Mouse (Mus musculus): ENCODE measurements at regions not wholly inside any gene's neighbourhood (a gene's known extent, or its start where the extent isn't known, plus 50 kb on each side); places are given as distances from the start of the nearest gene placed in this dataset.
"Not testable (repeated sequence)": the region's sequence is repeated elsewhere in the genome, so short reads cannot be mapped to it uniquely, and the experiment has no call there.

GRCm38 (mm10) chr12:119102106-119102505, 135.9 kb upstream of the Abcb5 start:
- H3K27me3 ChIP-seq (replicated peaks); H3K9me3 ChIP-seq; H3K36me3 ChIP-seq; H3K4me1 ChIP-seq (replicated peaks); H3K9ac ChIP-seq; H3K4me3 ChIP-seq (replicated peaks); ATAC-seq; H3K4me2 ChIP-seq (replicated peaks); H3K27ac ChIP-seq: not testable (repeated sequence)
- WGBS = 89% methylated on average over 2 of the region's 2 CpGs

GRCm38 (mm10) chr12:119099736-119100135, 133.5 kb upstream of the Abcb5 start:
- Histone ChIP-seq H3K9me3 (no peaks in the 10 kb centered on the region), H3K4me1 (replicated peaks) (no peaks in the 10 kb centered on the region), H3K36me3 (no peaks in the 10 kb centered on the region), H3K27ac (no peak overlapping the region), H3K4me2 (replicated peaks) (no peak overlapping the region), H3K9ac (no peak overlapping the region), H3K4me3 (replicated peaks) (no peak overlapping the region), H3K27me3 (replicated peaks) (no peaks in the 10 kb centered on the region)
- ATAC-seq = no peak

- 22% methylated on average over 1 of the region's 1 CpGs for whole genome bisulfite sequencing
- no peaks in the 10 kb centered on the region for H3K27me3 ChIP-seq (replicated peaks)
- no peak overlapping the region for H3K4me3 ChIP-seq (replicated peaks)
- no peaks in the 10 kb centered on the region for H3K9me3 ChIP-seq
- no peak overlapping the region for H3K27ac ChIP-seq
- ATAC-seq = peak; percentile 55; the same call in 1 of the 2 replicates
- no peaks in the 10 kb centered on the region for H3K4me1 ChIP-seq (replicated peaks)
- no peak overlapping the region for H3K9ac ChIP-seq
- no peaks in the 10 kb centered on the region for H3K36me3 ChIP-seq
- H3K4me2 ChIP-seq (replicated peaks) = no peak overlapping the region
Observed at GRCm38 (mm10) chr12:119097814-119098213, 131.6 kb upstream of the Abcb5 start.

- Histone ChIP-seq H3K4me3 (replicated peaks) (no peak overlapping the region), H3K36me3 (no peaks in the 10 kb centered on the region), H3K4me1 (replicated peaks) (no peaks in the 10 kb centered on the region), H3K27me3 (replicated peaks) (no peaks in the 10 kb centered on the region), H3K9ac (no peak overlapping the region), H3K4me2 (replicated peaks) (no peak overlapping the region), H3K27ac (no peak overlapping the region), H3K9me3 (no peaks in the 10 kb centered on the region)
- 90% methylated on average over 1 of the region's 1 CpGs for WGBS
- ATAC-seq = no peak
Observed at GRCm38 (mm10) chr12:119094314-119094713, 128.1 kb upstream of the Abcb5 start.

- no peaks in the 10 kb centered on the region for H3K4me1 ChIP-seq (replicated peaks)
- H3K27ac ChIP-seq = no peak overlapping the region
- no peak overlapping the region for H3K4me3 ChIP-seq (replicated peaks)
- H3K36me3 ChIP-seq = no peaks in the 10 kb centered on the region
- ATAC-seq = no peak
- no peaks in the 10 kb centered on the region for H3K27me3 ChIP-seq (replicated peaks)
- no peak overlapping the region for H3K9ac ChIP-seq
- no peak overlapping the region for H3K4me2 ChIP-seq (replicated peaks)
- H3K9me3 ChIP-seq = no peaks in the 10 kb centered on the region
- 80% methylated on average over 2 of the region's 2 CpGs for WGBS
Observed at GRCm38 (mm10) chr12:119093402-119093801, 127.2 kb upstream of the Abcb5 start.

- Histone ChIP-seq H3K4me1 (replicated peaks) (no peaks in the 10 kb centered on the region), H3K27me3 (replicated peaks) (no peaks in the 10 kb centered on the region), H3K9ac (no peak overlapping the region), H3K27ac (no peak overlapping the region), H3K4me3 (replicated peaks) (no peak overlapping the region), H3K9me3 (no peaks in the 10 kb centered on the region), H3K4me2 (replicated peaks) (no peak overlapping the region), H3K36me3 (no peaks in the 10 kb centered on the region)
- ATAC-seq = no peak
- 83% methylated on average over 2 of the region's 2 CpGs for WGBS
Observed at GRCm38 (mm10) chr12:119089292-119089691, 123.1 kb upstream of the Abcb5 start.

- no peak overlapping the region for H3K4me2 ChIP-seq (replicated peaks)
- H3K9ac ChIP-seq = no peak overlapping the region
- ATAC-seq = no peak
- no peaks in the 10 kb centered on the region for H3K4me1 ChIP-seq (replicated peaks)
- WGBS = 87% methylated on average over 1 of the region's 1 CpGs
- H3K9me3 ChIP-seq = no peaks in the 10 kb centered on the region
- H3K27ac ChIP-seq = no peak overlapping the region
- no peaks in the 10 kb centered on the region for H3K27me3 ChIP-seq (replicated peaks)
- no peak overlapping the region for H3K4me3 ChIP-seq (replicated peaks)
- H3K36me3 ChIP-seq = no peaks in the 10 kb centered on the region
Observed at GRCm38 (mm10) chr12:119088666-119089065, 122.4 kb upstream of the Abcb5 start.

- no peak overlapping the region for H3K4me2 ChIP-seq (replicated peaks)
- H3K36me3 ChIP-seq = no peaks in the 10 kb centered on the region
- H3K9me3 ChIP-seq = no peaks in the 10 kb centered on the region
- H3K4me3 ChIP-seq (replicated peaks) = no peak overlapping the region
- ATAC-seq = no peak
- 75% methylated on average over 2 of the region's 2 CpGs for WGBS
- H3K4me1 ChIP-seq (replicated peaks) = no peaks in the 10 kb centered on the region
- H3K27me3 ChIP-seq (replicated peaks) = no peaks in the 10 kb centered on the region
- H3K27ac ChIP-seq = no peak overlapping the region
- no peak overlapping the region for H3K9ac ChIP-seq
Observed at GRCm38 (mm10) chr12:119084814-119085213, 118.6 kb upstream of the Abcb5 start.

- no peak for ATAC-seq
- no peak overlapping the region for H3K4me2 ChIP-seq (replicated peaks)
- no peaks in the 10 kb centered on the region for H3K36me3 ChIP-seq
- no peak overlapping the region for H3K4me3 ChIP-seq (replicated peaks)
- no peaks in the 10 kb centered on the region for H3K9me3 ChIP-seq
- no peaks in the 10 kb centered on the region for H3K27me3 ChIP-seq (replicated peaks)
- H3K27ac ChIP-seq = no peak overlapping the region
- H3K9ac ChIP-seq = no peak overlapping the region
- H3K4me1 ChIP-seq (replicated peaks) = no peaks in the 10 kb centered on the region
Observed at GRCm38 (mm10) chr12:119082781-119083180, 116.6 kb upstream of the Abcb5 start.

GRCm38 (mm10) chr12:119075825-119076224, 109.6 kb upstream of the Abcb5 start:
- Histone ChIP-seq H3K4me2 (replicated peaks) (no peak overlapping the region), H3K9ac (no peak overlapping the region), H3K4me1 (replicated peaks) (no peaks in the 10 kb centered on the region), H3K9me3 (no peaks in the 10 kb centered on the region), H3K4me3 (replicated peaks) (no peak overlapping the region), H3K27ac (no peak overlapping the region), H3K27me3 (replicated peaks) (no peaks in the 10 kb centered on the region), H3K36me3 (no peaks in the 10 kb centered on the region)
- no peak for ATAC-seq
- 89% methylated on average over 1 of the region's 1 CpGs for WGBS

- H3K9ac ChIP-seq = no peak overlapping the region
- H3K4me3 ChIP-seq (replicated peaks) = no peak overlapping the region
- no peaks in the 10 kb centered on the region for H3K9me3 ChIP-seq
- WGBS = 84% methylated on average over 2 of the region's 2 CpGs
- no peaks in the 10 kb centered on the region for H3K36me3 ChIP-seq
- no peaks in the 10 kb centered on the region for H3K4me1 ChIP-seq (replicated peaks)
- no peaks in the 10 kb centered on the region for H3K27me3 ChIP-seq (replicated peaks)
- no peak overlapping the region for H3K27ac ChIP-seq
- no peak overlapping the region for H3K4me2 ChIP-seq (replicated peaks)
- no peak for ATAC-seq
Observed at GRCm38 (mm10) chr12:119074742-119075478, 108.7 kb upstream of the Abcb5 start.

GRCm38 (mm10) chr12:119074147-119074546, 107.9 kb upstream of the Abcb5 start:
- Histone ChIP-seq H3K9ac (no peak overlapping the region), H3K9me3 (no peaks in the 10 kb centered on the region), H3K36me3 (no peaks in the 10 kb centered on the region), H3K4me1 (replicated peaks) (no peaks in the 10 kb centered on the region), H3K4me2 (replicated peaks) (no peak overlapping the region), H3K27ac (no peak overlapping the region), H3K4me3 (replicated peaks) (no peak overlapping the region), H3K27me3 (replicated peaks) (no peaks in the 10 kb centered on the region)
- ATAC-seq = no peak

- ATAC-seq = peak; percentile 96
- H3K36me3 ChIP-seq = no peaks in the 10 kb centered on the region
- H3K9me3 ChIP-seq = no peaks in the 10 kb centered on the region
- H3K4me3 ChIP-seq (replicated peaks) = no peak overlapping the region
- no peaks in the 10 kb centered on the region for H3K4me1 ChIP-seq (replicated peaks)
- H3K27me3 ChIP-seq (replicated peaks) = no peaks in the 10 kb centered on the region
- no peak overlapping the region for H3K27ac ChIP-seq
- H3K4me2 ChIP-seq (replicated peaks) = no peak overlapping the region
- H3K9ac ChIP-seq = no peak overlapping the region
- 54% methylated on average over 1 of the region's 1 CpGs for WGBS
Observed at GRCm38 (mm10) chr12:119070963-119071362, 104.7 kb upstream of the Abcb5 start.

All from intestine, embryonic 15.5 days (tissue).